Mouse (Mus musculus) c-Kit-positive CD71-positive TER-119-positive erythroid progenitor cells, embryonic 14.5 days (primary cell): ENCODE results near the gene Ankrd6.
A peak's percentile ranks its signal among the peaks of the same experiment; 100 is the strongest.

ENCODE experiments used
- DNase-seq: peaks from one replicate; pipeline ENCODE4 v3.0.0-alpha.2; 2013; ENCODE audit warnings: low spot score

The Ankrd6 gene

DNA sequence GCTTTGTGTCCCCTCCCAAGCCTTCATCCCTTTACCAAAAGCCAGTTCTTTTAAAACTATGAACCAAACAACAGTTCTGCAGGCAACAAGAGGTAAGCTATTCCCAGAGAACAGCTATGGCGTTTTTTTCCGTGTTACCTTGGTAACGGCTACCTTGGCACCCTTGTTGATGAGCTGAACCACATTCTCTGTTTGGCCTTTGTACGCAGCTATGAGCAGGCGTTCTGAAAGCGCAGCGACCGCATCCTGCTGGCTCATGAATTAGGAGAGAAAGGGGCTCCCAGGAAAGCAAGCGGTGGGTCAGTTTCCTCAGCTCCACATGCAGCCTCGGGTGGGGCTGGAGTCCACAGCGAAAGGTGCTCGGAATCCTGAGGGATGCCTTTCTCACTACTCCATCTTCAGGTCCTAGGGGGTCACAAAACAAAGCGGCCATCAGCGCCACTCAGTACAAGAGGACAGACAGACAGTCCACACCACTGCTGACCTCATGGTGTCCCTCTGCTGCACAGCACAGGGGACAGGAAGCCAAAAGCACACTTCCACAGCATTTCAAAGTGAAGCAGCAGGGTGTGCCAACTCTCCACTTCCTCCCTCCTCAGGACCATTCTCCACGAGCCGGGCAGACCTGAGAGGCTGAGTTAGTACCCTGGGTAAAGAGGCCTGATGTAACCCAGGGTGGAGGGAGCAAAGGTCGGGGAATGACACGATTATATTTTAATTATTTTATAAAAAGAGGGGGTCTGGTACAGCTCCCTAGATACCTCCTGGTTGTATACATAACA, 90.3 kb downstream of the Ankrd6 start:
- no peak for DNase-seq

- DNase-seq, result no peak
These were observed 95.1 kb downstream of the Ankrd6 start for GRCm38 (mm10) chr4:32855580-32855979.

DNA sequence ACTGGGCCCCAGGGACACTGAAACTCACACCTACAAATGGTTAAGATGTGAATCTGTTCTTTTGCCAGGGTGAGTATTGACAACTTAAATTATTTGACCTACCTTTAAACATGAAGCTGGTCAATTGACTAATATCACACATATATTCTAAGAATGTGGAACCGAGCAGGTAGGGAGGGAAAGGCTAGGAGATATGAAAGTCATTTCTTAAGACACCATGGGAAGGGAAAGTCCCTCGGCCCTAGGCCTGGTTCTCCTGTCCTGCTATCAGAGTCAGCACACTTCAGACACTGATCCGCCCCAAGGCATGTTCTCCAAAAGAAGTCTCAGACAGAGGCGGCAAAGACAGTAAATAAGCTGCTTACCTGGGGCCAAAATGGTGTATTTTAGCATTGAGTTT, 95.7 kb downstream of the Ankrd6 start:
- DNase-seq, result no peak

DNA sequence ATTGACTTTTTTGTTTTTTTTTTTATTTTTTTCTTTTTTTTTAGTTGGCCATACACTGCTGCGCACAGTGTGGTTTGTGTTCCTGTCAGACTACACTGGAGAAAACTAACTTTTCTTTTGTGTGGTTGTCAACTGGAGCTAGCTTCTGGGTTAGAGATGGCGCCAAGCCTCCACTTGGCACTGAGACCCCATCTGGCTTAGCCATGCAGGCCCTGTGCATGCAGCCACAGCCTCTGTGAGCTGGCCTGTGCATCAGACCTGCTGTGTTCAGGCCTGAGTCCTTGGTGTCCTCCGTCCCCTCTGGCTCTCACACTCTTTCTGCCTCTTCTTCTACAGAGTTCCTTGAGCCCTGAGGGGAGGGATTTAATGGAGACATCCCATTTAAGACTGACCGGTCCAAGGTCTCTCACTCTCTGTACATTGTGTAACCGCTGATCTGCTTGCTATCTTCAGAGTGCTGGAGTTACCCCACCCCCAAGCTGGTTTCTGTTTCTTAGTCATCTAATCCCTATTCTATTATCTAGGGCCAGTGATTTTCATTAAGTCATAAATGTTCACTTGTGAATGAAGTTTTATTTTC, 96.9 kb downstream of the Ankrd6 start:
- DNase-seq, result no peak

GRCm38 (mm10) chr4:32852819-32853218, 97.8 kb downstream of the Ankrd6 start:
- no peak for DNase-seq

- DNase-seq, result no peak
These were observed 98.3 kb downstream of the Ankrd6 start for GRCm38 (mm10) chr4:32852294-32852693.

- DNase-seq, result no peak
These were observed 112.2 kb downstream of the Ankrd6 start for GRCm38 (mm10) chr4:32838401-32838800.

DNA sequence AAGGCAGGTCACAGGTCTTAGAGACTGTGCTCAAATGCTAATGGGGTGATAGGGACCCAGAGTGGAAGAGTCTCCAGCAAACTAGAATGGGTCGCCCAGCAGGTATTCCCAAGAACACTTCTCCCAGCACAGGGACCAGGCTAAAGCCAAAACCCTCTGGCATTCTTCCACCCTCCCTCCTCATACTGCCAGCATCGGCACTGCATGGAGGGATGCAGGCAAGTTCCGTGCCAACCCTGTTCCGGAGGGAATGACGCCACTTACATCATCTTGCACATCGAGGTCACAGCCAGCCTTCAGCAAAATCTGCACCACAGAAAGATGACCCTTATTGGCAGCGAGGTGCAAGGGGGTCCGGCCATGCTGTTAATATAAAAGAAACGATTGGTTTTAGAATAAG, 114.6 kb downstream of the Ankrd6 start:
- DNase-seq, result no peak

DNA sequence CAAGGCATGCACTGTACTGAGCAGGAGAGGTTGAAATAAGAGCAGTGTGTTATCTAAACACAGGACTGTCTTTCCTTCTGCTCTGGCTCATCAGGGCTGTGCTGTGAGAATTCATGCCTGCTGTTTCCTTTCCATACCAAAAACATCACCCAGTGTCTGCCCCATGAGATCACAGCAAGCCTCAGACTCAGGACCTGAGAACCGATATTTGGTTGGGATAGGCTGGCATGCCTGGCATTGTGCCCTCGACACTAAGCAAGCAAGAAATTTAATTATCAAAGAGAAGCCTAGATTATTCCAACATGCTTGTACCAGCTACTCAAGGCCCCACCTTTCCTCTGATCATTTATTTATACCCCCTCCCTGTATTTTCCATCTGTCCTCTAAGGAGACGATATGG, 116.1 kb downstream of the Ankrd6 start:
- no peak for DNase-seq

DNA sequence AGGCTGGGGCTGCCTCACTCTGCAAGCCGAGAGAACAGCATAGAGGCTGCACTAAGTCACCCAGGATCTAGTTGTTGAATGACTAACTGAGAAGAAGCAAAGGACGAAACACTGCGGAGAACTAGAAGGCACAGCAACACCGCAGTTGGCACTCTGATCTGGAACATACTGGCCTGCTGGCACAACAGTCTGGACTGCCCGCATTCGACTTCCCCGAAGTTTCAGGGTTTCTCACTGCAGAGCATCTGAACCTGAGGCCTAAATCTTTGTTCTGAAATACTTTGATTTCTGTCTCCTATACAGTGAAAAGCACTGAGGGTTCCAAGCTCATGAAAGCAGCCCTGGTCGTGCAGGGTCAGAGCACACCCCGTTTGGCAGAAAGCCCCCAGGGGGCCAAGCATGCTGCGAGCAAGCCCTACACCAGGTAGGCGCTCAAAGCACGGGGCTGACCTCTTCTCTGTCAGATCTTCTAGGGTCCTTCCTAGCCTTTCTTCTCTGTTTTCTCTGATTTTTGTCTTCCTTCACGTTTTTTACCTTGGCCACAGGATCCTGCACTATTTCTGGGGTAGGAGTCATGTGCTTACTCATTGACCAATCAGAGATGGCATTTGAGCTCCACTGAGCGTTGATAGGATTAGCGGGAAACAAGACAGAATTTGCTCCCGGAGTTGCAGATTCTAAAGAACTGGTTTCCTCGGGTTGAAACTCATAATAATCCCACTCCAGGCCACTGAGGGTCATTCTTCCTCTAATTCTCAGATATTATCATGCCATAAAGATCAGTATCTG, 117.0 kb downstream of the Ankrd6 start:
- DNase-seq, result peak; percentile 21

GRCm38 (mm10) chr4:32829316-32829715, 121.3 kb downstream of the Ankrd6 start:
- DNase-seq, result no peak

GRCm38 (mm10) chr4:32828385-32829077, 122.1 kb downstream of the Ankrd6 start:
- DNase-seq, result peak; percentile 15

DNA sequence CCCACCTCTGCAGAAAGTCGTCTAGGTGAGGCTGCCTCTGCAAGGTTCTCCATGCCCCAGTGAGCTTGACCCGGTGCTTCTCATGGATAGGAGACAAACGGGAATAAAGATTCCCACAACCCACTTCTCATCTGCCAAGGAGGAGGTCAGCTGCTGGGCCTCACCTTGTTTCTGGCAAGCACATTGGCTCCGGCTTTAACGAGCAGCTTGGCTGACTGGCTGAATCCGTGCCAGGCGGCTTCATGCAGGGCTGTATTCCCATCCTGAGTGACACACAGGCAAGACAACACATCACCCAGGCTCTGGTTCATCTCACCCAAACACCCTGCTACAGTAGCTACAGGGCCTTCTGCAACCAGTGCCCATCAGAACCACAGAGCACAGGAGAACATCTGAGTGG, 123.7 kb downstream of the Ankrd6 start:
- no peak for DNase-seq

DNA sequence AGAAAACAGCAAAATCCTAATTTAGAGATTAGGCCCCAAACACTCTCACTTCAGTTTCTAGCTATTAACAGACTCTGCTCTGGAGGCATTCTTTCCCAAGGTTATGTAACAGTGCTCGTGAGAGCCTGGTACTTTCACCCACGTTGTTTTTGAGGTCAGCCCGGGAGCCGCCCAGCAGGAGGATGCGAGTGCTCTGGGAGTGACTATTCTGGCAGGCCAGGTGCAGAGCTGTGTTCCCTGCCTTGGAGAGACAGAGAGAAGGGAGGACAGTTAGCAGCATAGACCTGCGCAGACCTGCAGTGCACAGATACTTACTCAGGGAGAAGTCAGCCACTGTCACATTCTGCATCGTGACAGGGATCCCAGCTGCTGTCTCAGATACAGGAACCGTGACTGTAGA, 126.4 kb downstream of the Ankrd6 start:
- DNase-seq, result no peak

DNA sequence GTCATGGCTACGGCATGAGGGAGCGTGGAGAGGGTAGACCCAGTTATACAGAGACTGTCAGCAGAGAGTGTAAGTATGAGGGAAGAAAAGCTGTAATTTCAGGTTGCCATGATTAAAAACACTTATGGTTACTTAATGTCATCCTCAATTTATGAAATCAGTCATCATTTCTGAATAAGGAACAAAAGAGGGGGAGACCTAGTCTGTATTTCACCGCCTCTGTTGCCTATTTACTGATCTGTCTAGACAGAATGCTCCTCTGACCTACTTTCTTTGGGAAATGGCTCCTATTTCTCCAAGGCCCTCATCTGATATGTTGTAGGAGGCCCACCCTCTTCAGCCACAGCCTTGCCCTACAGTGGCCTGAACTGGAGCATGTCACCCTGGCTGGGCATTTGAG, 130.0 kb downstream of the Ankrd6 start:
- DNase-seq, result no peak

GRCm38 (mm10) chr4:32817478-32817877, 133.2 kb downstream of the Ankrd6 start:
- no peak for DNase-seq

DNA sequence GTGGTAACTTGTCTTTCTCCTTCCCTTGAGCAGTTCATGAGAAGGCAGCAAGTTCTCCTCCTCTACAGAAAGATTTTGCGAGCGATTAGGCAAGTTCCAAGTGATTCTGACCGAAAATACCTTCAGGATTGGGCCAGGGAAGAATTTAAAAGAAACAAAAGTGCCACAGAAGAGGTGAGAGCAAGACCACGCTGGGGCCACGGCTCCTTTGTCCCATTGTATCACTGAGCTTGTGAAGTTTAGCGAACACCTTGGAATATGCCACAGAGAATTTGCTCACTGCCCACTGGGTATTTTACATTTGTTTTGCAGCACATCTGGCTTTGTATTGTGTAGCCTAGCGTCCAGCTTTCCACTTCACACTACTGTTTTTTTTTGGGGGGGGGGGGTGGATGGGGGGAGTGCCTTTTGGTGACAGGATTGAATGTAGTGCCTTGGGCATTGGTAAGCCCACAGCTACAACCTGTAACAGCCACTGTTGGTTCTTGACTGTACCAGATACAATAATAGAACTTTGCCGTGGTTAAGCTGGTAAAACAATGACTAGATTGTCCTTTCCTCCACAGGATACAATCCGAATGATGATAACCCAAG, 150.0 kb downstream of the Ankrd6 start:
- no peak for DNase-seq

DNA sequence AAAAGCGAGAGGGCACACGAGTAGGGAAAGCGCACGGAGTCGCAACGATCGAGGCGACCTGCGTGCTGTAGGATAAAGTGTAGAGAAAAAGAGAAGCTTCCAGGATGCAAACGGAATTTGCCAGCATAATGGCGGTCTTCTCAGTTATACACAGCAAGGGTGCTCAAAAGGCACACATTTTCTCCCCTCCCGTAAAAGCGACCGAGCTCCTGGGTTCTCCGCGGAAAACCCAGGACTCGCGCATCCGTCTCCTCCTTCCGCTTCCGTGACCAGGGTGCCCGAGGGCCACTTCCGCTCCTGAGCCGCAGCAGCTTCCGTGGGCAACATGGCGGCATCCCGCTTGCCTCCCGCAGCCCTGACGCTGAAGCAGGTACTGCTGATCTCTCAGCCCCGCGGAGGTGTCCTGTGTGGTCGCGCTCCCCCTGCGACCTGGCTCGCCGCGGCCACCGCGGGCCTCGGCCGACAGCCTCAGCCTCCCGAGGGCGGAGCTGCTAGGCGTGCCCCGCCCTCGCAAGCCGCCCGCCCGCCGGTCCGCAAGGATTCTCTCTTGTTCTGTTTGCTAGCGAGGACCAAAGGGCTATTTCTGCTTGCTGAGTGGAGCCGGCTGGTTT, 150.6 kb downstream of the Ankrd6 start, which contains the start of gene Lyrm2:
TSS of gene Lyrm2 (plus strand) at position 288 of the 611 bp plus-strand sequence.
- DNase-seq, result peak; percentile 71

DNA sequence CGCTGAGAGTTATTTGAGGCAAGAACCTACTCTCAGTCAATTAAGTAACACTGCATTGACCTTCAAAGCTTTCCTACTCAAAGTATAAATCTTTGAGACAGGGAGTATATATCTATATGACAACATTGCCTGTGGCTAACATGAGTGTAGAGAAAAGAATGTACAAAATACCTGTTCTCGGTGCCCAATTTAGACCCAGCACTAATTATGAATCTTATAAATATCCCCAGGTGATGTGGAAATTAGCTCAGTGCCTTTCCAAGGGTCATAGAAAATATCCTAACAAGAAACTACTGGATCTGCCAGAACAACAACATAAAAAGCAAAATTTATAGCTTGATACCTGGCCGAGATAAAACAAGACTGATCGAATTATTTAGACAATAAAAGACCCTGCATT, 151.7 kb downstream of the Ankrd6 start:
- DNase-seq, result no peak

- no peak for DNase-seq
These were observed 161.6 kb downstream of the Ankrd6 start for GRCm38 (mm10) chr4:32789020-32789419.

- no peak for DNase-seq
These were observed 163.5 kb downstream of the Ankrd6 start for GRCm38 (mm10) chr4:32787110-32787509.

DNA sequence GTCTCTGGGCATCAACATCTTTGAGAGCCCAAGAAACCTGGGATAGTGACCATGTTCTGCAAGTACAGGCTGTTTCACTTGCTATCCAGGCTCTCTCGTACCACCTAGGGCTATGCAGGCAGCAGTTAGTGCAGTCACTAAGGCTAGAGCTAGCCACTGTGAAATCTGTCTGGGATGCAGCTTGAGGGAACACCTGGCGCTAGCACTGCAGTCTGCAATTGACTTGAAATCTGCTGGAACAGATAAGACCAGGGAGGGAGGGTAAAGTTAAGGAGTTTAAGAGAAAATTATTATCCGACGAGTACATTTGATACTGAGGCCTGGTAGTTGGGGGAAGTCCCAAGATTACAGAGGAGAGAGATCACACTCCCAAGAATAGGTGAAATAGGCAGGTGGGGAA, 170.6 kb downstream of the Ankrd6 start:
- no peak for DNase-seq
